Mouse (Mus musculus) embryonic stem cell, embryonic (primary cell): ENCODE measurements at regions not wholly inside any gene's neighbourhood (a gene's known extent, or its start where the extent isn't known, plus 50 kb on each side); places are given as distances from the start of the nearest gene placed in this dataset.
"Not testable (repeated sequence)": the region's sequence is repeated elsewhere in the genome, so short reads cannot be mapped to it uniquely, and the experiment has no call there.

Source experiments
- CTCF ChIA-PET, 4 experiments: fragments of 300-600 bp in 2 of 4; fragments of 350-600 bp in 2 of 4; sonication (Branson Sonifier 250); formaldehyde crosslinking; loops; one replicate each; lab custom pipeline; 2022; ENCODE audit warnings: inconsistent platforms in 2 of 4; lab: Charles Lee
- POLR2A ChIA-PET, 4 experiments: fragments of 300-600 bp in 2 of 4; fragments of 350-600 bp in 2 of 4; sonication (Branson Sonifier 250); formaldehyde crosslinking; loops; one replicate each; lab custom pipeline; 2022; ENCODE audit warnings: antibody characterized with exemption in 4 of 4, inconsistent platforms in 1 of 4; lab: Charles Lee

DNA sequence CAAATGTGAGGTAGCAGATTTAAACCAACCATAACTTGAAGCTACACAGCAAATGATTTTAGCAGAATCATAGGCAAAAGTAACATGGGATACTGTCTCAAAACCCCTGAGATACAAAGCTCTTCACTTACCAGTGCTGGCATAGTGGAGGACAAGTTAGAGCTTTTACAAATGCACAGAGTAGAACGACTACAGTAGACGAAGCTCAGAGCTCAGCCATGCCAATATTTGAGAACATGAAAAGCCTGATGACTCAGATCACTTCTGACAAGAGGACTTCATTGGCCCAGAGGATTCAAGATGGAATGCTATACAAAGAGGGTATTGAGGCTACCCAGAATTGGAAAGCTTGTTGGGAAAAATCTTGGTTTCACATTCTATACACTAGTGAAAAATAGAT lies 239.6 kb upstream of the Steap4 start:
- POLR2A ChIA-PET, result no interaction called here
- CTCF ChIA-PET, result no interaction called here

DNA sequence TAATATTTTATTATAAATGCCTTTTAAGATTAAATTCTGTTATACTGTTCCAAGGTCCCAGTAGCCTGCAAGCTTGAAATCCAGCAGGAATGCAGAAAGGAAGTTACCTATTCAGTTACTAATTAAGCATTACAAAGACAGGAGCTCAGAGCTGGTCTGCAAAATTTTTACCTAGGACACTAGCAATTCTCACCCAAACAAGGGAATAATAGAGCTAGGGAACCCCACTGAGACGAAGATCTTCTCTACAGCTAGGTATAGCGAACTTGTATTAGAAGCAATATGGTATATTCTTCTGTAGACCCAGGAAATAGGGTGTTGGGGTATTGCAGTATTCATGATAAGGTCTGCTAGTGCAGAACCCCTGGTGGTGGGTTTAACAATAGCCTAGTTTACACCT lies 227.7 kb upstream of the Steap4 start:
- POLR2A ChIA-PET, CTCF ChIA-PET: not testable (repeated sequence)

DNA sequence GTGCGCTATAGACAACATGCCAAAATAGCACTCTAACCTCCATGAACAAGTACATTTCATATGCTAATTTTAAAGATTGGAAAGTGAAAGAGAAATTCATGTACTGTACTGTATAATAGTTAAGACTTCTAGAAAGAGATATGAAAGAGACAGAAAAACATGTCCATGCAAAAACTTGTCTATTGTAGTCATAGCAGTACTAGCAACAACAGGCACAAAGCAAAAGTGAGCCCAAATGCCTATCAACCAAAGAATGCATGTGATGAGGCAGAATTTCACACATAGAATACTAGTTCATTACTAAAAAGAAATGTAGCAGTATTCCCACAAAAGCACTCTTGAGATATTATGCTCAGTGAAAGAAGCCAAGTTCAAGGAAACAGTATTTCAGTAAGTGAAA lies 180.4 kb upstream of the Steap4 start:
- ChIA-PET CTCF (no interaction called here), POLR2A (no interaction called here)

DNA sequence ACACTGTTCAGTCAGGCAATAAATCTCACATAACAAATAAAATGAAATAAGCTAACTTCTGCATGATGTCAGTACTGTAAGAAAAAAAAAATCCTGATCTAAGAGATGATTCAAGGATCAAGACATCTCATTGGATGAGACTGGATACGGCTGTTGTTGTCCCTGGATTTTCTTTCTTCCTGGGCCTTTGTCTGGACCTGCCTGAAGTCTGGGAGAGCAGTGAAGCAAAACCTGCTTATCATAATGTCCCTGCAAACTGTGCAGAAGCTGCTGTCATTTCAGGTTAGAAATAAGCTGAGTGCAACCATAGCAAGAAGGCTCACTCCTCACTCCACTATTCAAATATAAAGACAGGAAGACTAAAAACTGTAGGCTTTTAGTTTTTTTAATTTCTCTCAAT lies 178.0 kb upstream of the Steap4 start:
- POLR2A ChIA-PET, result no interaction called here
- CTCF ChIA-PET, result no interaction called here

DNA sequence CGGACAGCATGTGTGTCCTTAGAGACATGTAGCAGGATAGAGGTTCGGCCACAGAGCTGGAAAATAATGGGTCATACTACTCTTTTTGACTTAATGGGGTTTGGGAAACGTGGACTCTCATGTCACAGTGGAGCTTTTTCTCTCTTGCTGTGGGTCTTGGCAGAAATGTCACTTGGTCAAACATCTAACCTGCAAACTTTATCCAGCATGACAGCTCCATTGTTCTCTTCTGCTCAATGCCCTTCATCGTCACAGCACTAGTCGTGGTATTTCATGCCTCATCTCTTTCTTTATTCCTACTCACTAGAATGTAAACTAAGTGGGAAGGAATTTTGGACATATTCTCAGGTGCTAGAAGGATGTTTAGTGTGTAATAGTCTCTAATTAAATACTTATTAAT lies 171.9 kb upstream of the Steap4 start:
- CTCF ChIA-PET, result no interaction called here
- POLR2A ChIA-PET, result no interaction called here

DNA sequence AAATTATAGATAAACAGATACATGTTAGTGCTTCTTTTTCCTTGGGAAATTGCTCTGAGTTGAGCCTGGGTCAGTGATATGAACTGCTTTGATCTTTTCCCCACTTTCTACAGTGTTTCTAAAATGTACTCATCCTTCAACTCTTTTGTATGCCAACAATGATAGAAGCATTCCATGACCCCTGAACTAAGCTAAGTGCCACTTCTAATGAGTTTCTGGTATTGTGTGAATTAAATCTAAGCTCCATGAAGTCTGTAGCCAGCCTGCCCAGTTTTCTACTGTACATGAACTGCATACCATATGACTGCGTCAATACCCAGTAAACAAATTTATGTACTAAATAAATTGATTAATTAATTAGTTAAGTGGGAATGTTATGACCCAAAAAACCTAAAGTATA lies 171.1 kb upstream of the Steap4 start:
- ChIA-PET CTCF (no interaction called here), POLR2A (no interaction called here)

DNA sequence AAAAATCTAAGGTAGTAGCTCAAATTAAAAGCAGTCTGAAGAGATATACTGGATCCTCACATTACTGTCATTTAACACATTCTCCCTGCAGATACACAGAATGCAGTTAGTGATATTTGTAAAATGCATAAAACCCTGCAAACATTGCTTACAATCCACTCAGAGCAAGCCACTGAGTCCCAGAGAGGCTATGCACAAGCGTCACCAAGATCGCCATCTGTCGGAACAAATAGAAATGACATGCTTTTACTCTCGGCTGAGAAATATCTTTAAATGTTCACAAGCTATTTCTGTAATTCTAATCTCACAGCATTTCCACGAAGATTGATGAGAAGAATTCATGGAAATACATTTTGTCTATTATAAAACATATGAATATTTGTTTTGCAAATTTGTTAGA lies 139.7 kb upstream of the Steap4 start:
- ChIA-PET CTCF (interaction anchor here in 3 of 4 experiments (0.5 to 1.6 kb wide), 8 partner anchors 34 to 597 kb away, joined by 3 to 4 read pairs (median 3); partner anchors contain the start of gene Steap4 (in 1 of the 3)), POLR2A (no interaction called here)

DNA sequence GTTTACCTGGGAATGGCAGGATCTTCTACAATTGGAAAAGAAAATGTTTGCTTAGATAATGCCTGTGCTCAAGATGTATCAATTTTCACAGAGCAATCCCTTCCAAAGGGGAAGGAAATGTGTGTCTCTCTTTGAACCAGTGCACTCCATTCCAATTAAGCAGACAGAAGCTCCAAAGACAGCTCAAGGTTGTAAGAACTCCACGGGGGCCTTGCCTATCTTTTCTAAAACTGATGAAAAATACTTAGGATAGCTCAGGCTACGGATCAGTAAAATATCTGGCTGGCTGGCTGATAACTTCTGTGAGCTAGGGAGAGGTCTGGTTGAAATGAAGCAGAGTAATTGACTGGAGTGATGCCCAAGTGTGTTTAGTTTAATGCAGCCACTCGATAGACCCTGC lies 138.6 kb upstream of the Steap4 start:
- POLR2A ChIA-PET, result no interaction called here

DNA sequence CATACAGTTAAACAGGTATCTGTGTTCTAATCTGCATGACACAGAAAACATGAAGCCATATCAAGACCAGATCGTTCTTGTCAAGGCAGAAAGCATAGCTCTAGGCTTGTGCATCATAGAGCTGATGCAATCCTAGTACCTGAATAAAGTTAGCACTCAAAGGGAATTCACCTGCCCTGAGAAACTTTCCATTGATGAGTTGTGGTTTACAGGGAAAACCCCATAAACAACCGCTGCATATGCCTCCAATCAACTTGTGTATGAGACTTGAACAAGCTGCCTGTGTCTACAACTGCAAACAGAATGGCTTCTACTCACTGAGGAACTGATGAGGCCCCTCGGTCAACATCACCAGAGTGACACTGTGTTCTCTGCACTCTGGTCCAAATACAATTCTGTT lies 130.6 kb upstream of the Steap4 start:
- CTCF ChIA-PET, result interaction anchor here in 1 of 4 experiments (0.6 kb wide), 1 partner anchor 792 kb away, joined by 6 read pairs; no protein-coding TSS in a partner anchor
- POLR2A ChIA-PET, result no interaction called here

More for the DNA sequence above, 138.6 kb upstream of the Steap4 start:
- CTCF ChIA-PET, result interaction anchor here in 2 of 4 experiments (0.6 to 1.6 kb wide), 3 partner anchors 10 to 1285 kb away, joined by 3 read pairs; no protein-coding TSS in a partner anchor

DNA sequence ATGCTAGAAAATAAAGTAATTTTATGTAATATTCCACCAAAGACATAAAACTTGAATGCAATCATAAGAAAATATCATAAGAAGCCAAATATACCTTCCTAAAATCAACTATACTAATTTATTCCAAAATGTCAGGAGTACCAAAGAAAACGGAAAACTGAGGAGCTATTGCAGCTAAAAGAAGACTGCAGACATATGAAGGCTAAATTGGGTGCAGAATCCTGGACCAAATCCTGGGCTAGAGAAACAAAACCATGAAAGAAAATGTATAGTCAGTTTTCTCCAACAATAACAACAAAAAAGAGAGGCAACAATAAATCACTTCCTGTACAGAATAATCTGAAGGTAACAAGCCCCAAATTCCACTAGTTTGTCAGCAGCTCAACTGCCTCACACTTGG lies 126.4 kb upstream of the Steap4 start:
- POLR2A ChIA-PET, result no interaction called here
- CTCF ChIA-PET, result no interaction called here

DNA sequence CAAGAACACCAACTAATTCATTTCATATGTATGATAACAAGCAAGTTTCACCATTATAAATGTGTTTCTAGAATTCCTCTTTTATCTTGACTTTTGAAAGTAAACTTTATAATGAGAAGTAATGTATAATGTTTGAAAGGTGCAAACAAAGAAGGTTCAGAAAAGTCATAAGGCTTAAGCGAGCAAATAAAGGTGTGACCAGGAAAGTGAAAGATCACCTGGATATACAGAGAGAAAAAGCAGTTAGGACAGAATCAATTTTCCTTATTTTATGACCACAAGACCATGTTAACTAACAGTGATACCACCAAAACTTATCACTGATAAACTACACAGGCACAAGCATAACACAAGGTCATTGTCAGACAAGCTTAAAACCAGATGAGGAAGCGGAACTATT lies 97.2 kb upstream of the Steap4 start:
- POLR2A ChIA-PET, result no interaction called here
- CTCF ChIA-PET, result no interaction called here

DNA sequence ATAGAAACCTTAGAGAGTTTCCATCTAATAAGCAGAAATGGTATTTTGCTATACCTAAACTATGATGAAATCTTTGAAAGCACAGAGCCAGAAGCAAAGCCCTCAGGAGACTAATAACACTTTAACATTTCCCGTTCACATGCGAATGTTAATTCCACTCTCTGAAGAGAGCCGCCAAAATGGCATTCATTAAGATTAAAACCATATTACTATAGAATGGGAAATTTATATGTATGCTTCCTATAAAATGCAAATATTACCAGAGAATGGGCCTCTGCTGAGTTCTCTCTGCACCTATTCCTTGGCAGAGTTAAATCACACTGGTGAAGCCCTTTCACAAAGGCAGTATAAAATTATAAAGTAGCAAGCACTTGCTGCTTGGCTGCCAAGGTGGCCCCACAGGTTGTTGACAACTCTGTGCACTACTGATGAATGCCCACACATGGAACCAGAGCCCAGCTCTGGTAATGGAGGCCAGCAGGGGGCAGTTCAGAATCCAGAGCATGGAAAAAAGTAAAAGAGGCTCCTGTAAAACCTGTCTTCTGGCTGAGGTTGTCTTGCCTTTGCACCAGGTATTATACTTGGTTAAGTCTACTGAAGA lies 94.1 kb upstream of the Steap4 start:
- POLR2A ChIA-PET, result no interaction called here

DNA sequence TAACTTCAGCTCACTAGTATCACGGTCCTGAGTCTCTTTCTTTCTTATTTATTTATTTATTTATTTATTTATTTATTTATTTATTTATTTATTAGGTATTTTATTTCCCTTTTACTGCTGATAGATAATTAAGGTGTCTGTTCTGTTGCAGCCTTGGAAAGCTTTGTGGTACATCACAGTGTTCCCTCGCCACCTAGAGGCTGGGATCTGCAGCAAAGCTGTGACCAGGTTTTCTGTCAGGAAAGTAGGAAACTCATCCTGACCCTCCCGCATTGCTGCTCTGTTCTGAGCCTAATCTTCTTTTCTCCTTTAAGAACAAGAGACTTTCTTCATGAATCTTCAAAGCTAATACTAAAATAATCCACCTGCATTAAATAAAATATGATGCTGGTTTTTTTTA lies 60.7 kb upstream of the Steap4 start:
- ChIA-PET POLR2A (interaction anchor here in 1 of 4 experiments (0.7 kb wide), 1 partner anchor 33 kb away, joined by 3 read pairs; no protein-coding TSS in a partner anchor), CTCF (interaction anchor here in 1 of 4 experiments (0.5 kb wide), 1 partner anchor 344 kb away, joined by 3 read pairs; no protein-coding TSS in a partner anchor)

More for the DNA sequence above, 94.1 kb upstream of the Steap4 start:
- CTCF ChIA-PET, result no interaction called here
